14 mouse cellular contexts compared by ENCODE assay signal in the genomic region with DNA sequence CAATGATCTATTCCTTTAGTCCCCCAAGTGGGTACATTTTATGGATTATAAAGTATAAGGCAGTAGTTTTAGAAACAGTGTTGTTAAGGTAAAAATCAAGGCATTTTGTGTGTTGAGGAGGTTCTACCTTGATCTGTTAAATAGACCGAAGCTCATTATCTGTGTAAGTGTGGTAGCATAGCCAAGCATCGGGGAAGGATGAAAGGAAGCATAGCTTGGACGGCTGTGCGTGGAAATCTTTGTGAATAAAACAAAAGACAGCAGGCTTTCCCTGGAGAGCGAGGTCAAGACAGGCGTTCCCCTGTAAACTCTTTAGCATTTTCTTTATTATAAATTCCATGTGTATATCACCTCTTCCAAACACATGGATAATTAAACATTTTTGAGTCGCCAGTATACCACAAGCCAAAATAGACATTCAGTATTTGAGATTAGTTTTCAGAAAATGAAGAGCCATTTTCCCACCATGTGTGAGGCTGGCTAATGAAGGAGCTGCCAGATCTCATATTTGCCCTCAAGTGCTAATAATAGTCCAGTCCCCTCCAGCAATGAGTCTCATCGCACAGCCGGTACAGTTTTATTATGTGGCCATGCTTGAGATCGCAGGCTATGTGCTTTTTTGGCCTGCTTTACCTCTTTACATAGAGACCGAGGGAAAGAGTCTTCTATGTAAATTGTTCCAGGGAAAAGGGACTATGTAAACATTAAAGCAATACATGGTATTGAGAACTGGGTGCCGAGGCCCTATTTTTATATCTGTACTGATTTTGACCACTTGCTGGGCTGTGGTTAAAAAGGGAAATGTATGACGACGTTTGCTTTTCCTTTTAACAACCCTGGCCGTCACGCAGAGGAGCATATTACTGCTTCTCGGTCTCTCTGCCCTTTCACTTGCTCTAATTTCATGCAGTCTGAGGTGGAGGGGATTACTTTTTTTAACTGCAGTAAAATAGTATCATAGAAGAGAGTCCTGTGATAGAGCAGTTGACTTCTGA. TPM values are rescaled to one million over a fixed set of nuclear protein-coding genes. Genes with fewer than 3 reads are reported as not detected.
DNase-seq lines count a peak whose midpoint lies in the region; ATAC-seq lines count a peak whose summit lies in the region.
"Had no signal": no experiment of that assay in that cellular context is flagged by ENCODE, and none has a peak within 500 bp of the region (broad histone marks: within the 10 kb centered on the region; RNA-seq: fewer than 3 reads in every experiment).

No protein-coding gene starts in this region.

- peak; percentile 67 for ATAC-seq in cerebellum, adult (ENCODE audit: insufficient number of reproducible peaks, low FRiP score, low TSS enrichment)
- ATAC-seq in megakaryocyte, adult 5-6 weeks (ENCODE audit: poor library complexity, severe bottlenecking) = no peak
- peak; percentile 61 to 62 for ATAC-seq in hematopoietic stem cell, adult 5-6 weeks (replicated peaks in 1 of 2; ENCODE audit: insufficient read depth in 1 of 2, low FRiP score in 2 of 2, low TSS enrichment in 1 of 2, low read depth in 1 of 2, poor library complexity in 2 of 2, severe bottlenecking in 2 of 2)
- ATAC-seq: Patski had no signal

- peaks cover 54% of the 10 kb centered on the region for H3K4me1 ChIP-seq in megakaryocyte, embryonic 14.5 days
- H3K4me1 ChIP-seq: lung, embryonic 15.5 days; stomach, embryonic 15.5 days had no signal

- no peak for DNase-seq in cerebellum, postnatal 4 days (ENCODE audit: low spot score in 2 of 2)
- peak; percentile 4 to 8 for DNase-seq in natural killer cell, adult 2 months (ENCODE audit: low spot score in 2 of 2)
- no peak for DNase-seq in ovary, postnatal 14 days (ENCODE audit: low spot score)
- DNase-seq in layer of hippocampus, postnatal 14 days (ENCODE audit: low spot score in 2 of 2) = no peak
- DNase-seq: adrenal gland, postnatal 14 days; kidney, adult 2 months; left cerebral cortex, postnatal 4 days had no signal

- H3K36me3 ChIP-seq in megakaryocyte, embryonic 14.5 days (replicated peaks; ENCODE audit: low read length) = no peaks in the 10 kb centered on the region
- H3K36me3 ChIP-seq: lung, embryonic 15.5 days; stomach, embryonic 15.5 days had no signal

- H3K4me3 ChIP-seq in megakaryocyte, embryonic 14.5 days (replicated peaks) = peak overlapping the region; percentile 50
- H3K4me3 ChIP-seq: lung, embryonic 15.5 days; stomach, embryonic 15.5 days had no signal

- peaks cover 35% of the 10 kb centered on the region for H3K9me3 ChIP-seq in megakaryocyte, embryonic 14.5 days
- H3K9me3 ChIP-seq: lung, embryonic 15.5 days; stomach, embryonic 15.5 days had no signal

- H3K27me3 ChIP-seq in megakaryocyte, embryonic 14.5 days (replicated peaks) = peaks cover 49% of the 10 kb centered on the region
- H3K27me3 ChIP-seq: lung, embryonic 15.5 days; Patski; stomach, embryonic 15.5 days had no signal

RNA-seq across cellular contexts. Expression of a gene that starts 22.9 kb away (rescaled TPM):
- 0.67 and 2.4 TPM in 2 replicates for polyA plus RNA-seq in megakaryocyte, embryonic 14.5 days (2012; ENCODE audit: insufficient read depth, low replicate concordance)
- 1.8 and 2.6 TPM in 2 replicates for total RNA-seq in megakaryocyte, adult 5-6 weeks (2015)
- total RNA-seq in megakaryocyte, adult 5-6 weeks (2017) = 2.7 and 3.8 TPM in 2 replicates
- total RNA-seq in hematopoietic stem cell, adult 5-6 weeks (2017) = 8.2 and 10.7 TPM in 2 replicates
- total RNA-seq in layer of hippocampus, postnatal 14 days (2021) = 10 to 100 TPM; 65.9 to 67.9 TPM

Comparison
In these comparisons a context has a peak if more than half of its experiments do, and no peak if none do; other contexts are left out.
1. DNase-seq: peak in natural killer cell, adult 2 months (2 of 2); none in cerebellum, postnatal 4 days (0 of 2), ovary, postnatal 14 days (single experiment) and layer of hippocampus, postnatal 14 days (0 of 2).